Mouse (Mus musculus) neural tube, embryonic 13.5 days (tissue): ENCODE data around the gene Tmem91. TPM values are rescaled to one million over a fixed set of nuclear protein-coding genes. Genes with fewer than 3 reads are reported as not detected.

Experiments
- ATAC-seq: fragments of 200-750 bp; cut with Nextera tagmentation; 2 replicates; pipeline ENCODE4 v1.8.0; 2017; ENCODE audit warnings: low read depth, mild to moderate bottlenecking, moderate TSS enrichment, moderate library complexity
- H3K27ac ChIP-seq: fragments of 300-500 bp; sonication (generic); replicated peaks from 2 replicates; pipeline ENCODE4 v1.5.1; 2015; ENCODE audit warnings: moderate library complexity, mild to moderate bottlenecking, inconsistent platforms
- H3K27me3 ChIP-seq: fragments of 300-500 bp; sonication (generic); 2 replicates; pipeline ENCODE4 v1.6.1; 2015; ENCODE audit warnings: mild to moderate bottlenecking, inconsistent platforms
- H3K36me3 ChIP-seq: fragments of 300-500 bp; sonication (generic); 2 replicates; pipeline ENCODE4 v1.6.1; 2015; ENCODE audit warnings: mild to moderate bottlenecking, inconsistent platforms
- H3K4me1 ChIP-seq: fragments of 300-500 bp; sonication (generic); replicated peaks from 2 replicates; pipeline ENCODE4 v1.6.1; 2015; ENCODE audit warnings: inconsistent platforms
- H3K4me2 ChIP-seq: fragments of 300-500 bp; sonication (generic); 2 replicates; pipeline ENCODE4 v1.6.1; 2015; ENCODE audit warnings: inconsistent platforms, mild to moderate bottlenecking, moderate library complexity
- H3K4me3 ChIP-seq: fragments of 300-500 bp; sonication (generic); 2 replicates; pipeline ENCODE4 v1.5.1; 2015; ENCODE audit warnings: mild to moderate bottlenecking, inconsistent platforms
- H3K9ac ChIP-seq: fragments of 300-500 bp; sonication (generic); 2 replicates; pipeline ENCODE4 v1.6.1; 2015; ENCODE audit warnings: moderate library complexity, mild to moderate bottlenecking, inconsistent platforms
- H3K9me3 ChIP-seq: fragments of 300-500 bp; sonication (generic); 2 replicates; pipeline ENCODE4 v1.6.1; 2016; ENCODE audit warnings: inconsistent platforms
- WGBS: fragments of 180-500 bp; shearing (Covaris S2); methylation state at CpG from one replicate; pipeline ENCODE4 v1.1.7; 2015; 5-methylcytosine and 5-hydroxymethylcytosine counted together
- polyA plus RNA-seq: library from polyadenylated mRNA; unstranded; fragments of >200 nt; fragmentation: Nextera tagmentation; extraction: Ambion mirVana; gene quantifications from 2 replicates; pipeline ENCODE4 v1.2.1, GENCODE M21; 2015

Tmem91 gene
- polyA plus RNA-seq, 1 experiment from 2014 or later = 14.3 TPM

DNA sequence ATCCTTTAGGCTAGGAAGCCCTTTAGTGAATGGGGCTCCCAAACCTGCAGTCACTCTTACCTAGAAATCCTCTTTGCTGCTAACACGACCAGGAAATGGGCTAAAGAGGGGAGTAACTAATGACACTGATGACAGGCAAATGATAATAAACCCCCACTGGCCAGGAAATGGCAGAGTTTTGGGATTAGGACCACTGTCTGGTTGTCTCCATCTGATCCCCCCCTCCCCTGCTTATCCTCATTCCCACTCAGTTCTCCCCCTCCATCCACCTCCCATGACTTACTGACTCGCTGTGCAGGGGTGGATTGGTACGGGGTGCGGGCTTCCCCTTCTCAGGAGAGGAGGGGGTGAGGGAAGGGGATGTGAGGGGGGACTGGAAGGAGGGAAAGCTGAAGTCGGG lies 15.1 kb upstream of the Tmem91 start:
- no peak for ATAC-seq
- WGBS = 42% methylated on average over 5 of the region's 5 CpGs
- H3K9ac ChIP-seq = no peak overlapping the region
- H3K36me3 ChIP-seq = no peaks in the 10 kb centered on the region
- H3K4me1 ChIP-seq = peaks cover 41% of the 10 kb centered on the region
- H3K27me3 ChIP-seq = peaks cover 72% of the 10 kb centered on the region
- peak overlapping the region; percentile 59 for H3K4me2 ChIP-seq
- peak overlapping the region; percentile 44; the same call in 1 of the 2 replicates for H3K4me3 ChIP-seq
- no peak overlapping the region for H3K27ac ChIP-seq
- no peaks in the 10 kb centered on the region for H3K9me3 ChIP-seq

GRCm38 (mm10) chr7:25689603-25690021 lies 14.6 kb upstream of the Tmem91 start:
- Histone ChIP-seq H3K4me3 (peak overlapping the region; percentile 44), H3K27ac (no peak overlapping the region), H3K4me1 (peaks cover 41% of the 10 kb centered on the region), H3K4me2 (peak overlapping the region; percentile 59), H3K27me3 (peaks cover 76% of the 10 kb centered on the region), H3K36me3 (no peaks in the 10 kb centered on the region), H3K9me3 (no peaks in the 10 kb centered on the region), H3K9ac (peak overlapping the region; percentile 66; the same call in 1 of the 2 replicates)
- no peak for ATAC-seq
- WGBS = 14% methylated on average over 12 of the region's 12 CpGs

DNA sequence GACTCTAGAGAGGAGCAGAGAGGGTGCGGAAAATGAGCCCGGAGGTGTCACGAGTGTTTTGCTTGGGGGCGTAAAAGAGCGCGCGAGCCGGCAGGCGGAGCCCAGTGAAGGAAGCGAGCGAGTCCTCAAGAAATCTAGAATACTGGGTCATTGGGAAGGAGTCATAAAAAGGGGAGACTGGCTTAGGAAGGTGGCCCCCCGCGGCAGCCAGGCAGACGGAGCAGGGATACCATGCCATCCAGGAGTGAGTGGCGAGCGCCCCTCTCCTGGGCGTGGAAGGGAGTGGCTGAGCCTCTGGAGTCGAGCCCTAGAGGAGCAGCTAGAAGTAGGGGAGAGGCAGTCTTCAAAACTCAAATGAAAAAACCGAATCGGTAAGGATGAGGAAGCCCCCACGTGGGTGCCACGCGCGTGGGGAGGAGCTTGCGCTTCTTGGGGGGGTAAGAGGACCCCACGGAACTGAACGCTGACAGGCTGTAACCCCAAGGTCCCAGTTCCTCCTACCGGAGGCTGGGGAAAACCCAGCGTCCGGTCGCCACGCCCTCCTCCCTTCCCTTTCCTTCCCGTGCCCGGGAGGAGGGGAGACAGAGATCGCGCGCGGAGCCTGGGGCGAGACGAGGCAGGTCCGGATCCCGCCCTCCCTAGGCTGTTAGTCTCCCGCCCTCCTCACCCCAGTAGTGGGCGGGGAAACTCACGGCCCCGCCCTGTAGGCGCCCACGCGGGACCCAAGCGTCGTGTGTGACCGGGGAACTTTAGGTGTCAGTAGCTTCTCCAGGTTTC lies 14.0 kb upstream of the Tmem91 start:
- no peaks in the 10 kb centered on the region for H3K36me3 ChIP-seq
- no peaks in the 10 kb centered on the region for H3K9me3 ChIP-seq
- H3K4me2 ChIP-seq = peak overlapping the region; percentile 59
- peaks cover 41% of the 10 kb centered on the region for H3K4me1 ChIP-seq
- H3K27ac ChIP-seq = no peak overlapping the region
- peak overlapping the region; percentile 66 for H3K9ac ChIP-seq
- peaks cover 77% of the 10 kb centered on the region for H3K27me3 ChIP-seq
- ATAC-seq = 0 out of 2 replicates have a peak, but pooled peaks have one; percentile 23
- H3K4me3 ChIP-seq = peak overlapping the region; percentile 44
- WGBS = 2% methylated on average over 51 of the region's 52 CpGs

- H3K27me3 ChIP-seq = peaks cover 77% of the 10 kb centered on the region
- H3K36me3 ChIP-seq = no peaks in the 10 kb centered on the region
- H3K9ac ChIP-seq = peak overlapping the region; percentile 66
- peak overlapping the region; percentile 59 for H3K4me2 ChIP-seq
- peaks cover 41% of the 10 kb centered on the region for H3K4me1 ChIP-seq
- under 1% methylated on average over 47 of the region's 47 CpGs for WGBS
- peak overlapping the region; percentile 44 for H3K4me3 ChIP-seq
- no peaks in the 10 kb centered on the region for H3K9me3 ChIP-seq
- H3K27ac ChIP-seq = no peak overlapping the region
- no peak for ATAC-seq
Observed at GRCm38 (mm10) chr7:25687811-25688401, 12.9 kb upstream of the Tmem91 start.

DNA sequence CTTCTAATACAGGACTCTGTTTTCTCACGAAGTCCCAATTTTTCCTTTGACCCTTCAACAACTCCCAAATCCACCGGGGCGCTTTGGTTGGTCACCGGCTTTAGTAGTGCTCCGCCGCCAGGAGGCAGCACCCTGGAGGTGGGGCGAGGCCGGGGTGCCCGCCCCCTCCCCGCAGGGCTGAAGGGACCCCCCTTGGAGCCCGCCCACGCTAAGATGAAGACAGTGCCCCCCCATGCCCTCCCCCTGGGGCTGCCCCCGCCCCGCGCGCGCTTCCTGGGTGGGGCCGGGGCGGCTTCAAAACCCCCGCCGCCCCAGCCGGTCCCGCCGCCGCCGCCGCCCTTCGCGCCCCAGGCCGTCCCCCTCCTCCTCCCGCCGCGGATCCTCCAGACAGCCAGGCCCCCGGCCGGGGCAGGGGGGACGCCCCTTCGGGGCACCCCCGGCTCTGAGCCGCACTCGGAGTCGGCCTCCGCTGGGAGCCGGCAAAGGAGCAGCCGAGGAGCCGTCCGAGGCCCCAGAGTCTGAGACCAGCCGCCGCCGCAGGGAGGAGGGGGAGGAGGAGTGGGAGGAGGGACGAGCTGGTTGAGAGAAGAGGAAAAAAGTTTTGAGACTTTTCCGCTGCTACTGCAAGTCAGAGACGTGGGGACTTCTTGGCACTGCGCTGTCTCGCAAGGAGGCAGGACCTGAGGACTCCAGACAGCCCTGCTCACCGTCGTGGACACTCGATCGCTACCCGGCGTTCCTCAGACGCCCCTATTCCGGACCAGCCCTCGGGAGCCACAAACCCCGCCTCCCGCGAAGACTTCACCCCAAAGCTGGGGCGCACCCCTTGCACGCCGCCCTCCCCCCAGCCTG lies 11.9 kb upstream of the Tmem91 start, which contains the start of gene Tgfb1:
Gene Tgfb1 (plus strand): TSS at position 323 of the 852 bp plus-strand sequence.
- Histone ChIP-seq H3K4me3 (peak within 1 kb of the TSS; percentile 44), H3K4me1 (peaks cover 47% of the 10 kb centered on the region), H3K9ac (peak within 1 kb of the TSS; percentile 66), H3K36me3 (no peaks in the 10 kb centered on the region), H3K27ac (no peak within 1 kb of the TSS), H3K9me3 (no peaks in the 10 kb centered on the region), H3K27me3 (peaks cover 71% of the 10 kb centered on the region), H3K4me2 (peak within 1 kb of the TSS; percentile 59)
- 1% methylated on average over 53 of the region's 69 CpGs for WGBS
- ATAC-seq = peak; percentile 32; the same call in 1 of the 2 replicates

DNA sequence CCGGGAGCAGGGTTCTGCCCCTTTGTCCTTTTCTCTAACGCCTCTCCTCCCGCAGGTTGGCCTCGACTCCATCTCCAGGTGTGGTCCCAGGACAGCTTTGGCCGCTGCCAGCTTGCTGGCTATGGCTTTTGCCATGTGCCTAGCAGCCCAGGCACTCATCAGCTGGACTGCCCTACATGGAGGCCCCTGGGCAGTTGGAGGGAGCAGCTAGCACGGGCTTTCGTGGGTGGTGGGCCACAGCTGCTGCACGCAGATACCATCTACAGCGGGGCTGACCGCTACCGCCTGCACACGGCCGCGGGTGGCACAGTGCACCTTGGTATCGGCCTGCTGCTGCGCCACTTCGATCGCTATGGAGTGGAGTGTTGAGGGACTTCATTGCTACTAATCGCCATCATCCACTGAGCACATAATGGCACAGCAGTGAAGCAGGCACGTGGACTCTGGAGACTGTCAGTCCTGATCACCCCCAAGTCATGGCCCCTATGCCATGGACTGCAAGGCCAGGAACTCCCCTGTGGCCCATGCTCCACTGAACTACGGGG lies 11.0 kb upstream of the Tmem91 start:
- Histone ChIP-seq H3K9me3 (no peaks in the 10 kb centered on the region), H3K4me3 (peak overlapping the region; percentile 44; the same call in 1 of the 2 replicates), H3K9ac (no peak overlapping the region), H3K27ac (no peak overlapping the region), H3K36me3 (no peaks in the 10 kb centered on the region), H3K4me1 (peaks cover 56% of the 10 kb centered on the region), H3K27me3 (peaks cover 65% of the 10 kb centered on the region), H3K4me2 (peak overlapping the region; percentile 59)
- ATAC-seq = no peak
- WGBS = 65% methylated on average over 21 of the region's 21 CpGs

DNA sequence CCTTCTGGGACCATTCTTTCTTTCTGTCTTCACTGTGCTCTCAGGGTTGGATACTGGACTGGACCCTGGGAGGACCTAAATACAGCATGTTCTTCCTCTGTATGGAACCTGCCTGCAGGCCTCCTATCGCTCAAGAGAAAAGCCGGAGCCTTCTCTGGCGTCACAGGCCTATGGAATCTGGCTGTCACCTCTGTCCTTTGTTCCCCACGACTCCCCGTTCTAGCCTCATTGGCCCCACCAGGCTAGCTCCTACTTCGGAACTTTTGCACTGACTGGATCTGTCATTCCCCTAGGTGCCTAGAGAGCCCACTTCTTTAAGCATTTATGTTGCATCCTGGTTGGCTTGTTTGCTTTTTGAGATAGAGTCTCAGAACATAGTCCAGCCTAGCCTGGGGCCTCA lies 9.7 kb upstream of the Tmem91 start:
- peaks cover 63% of the 10 kb centered on the region for H3K4me1 ChIP-seq
- no peak for ATAC-seq
- WGBS = 84% methylated on average over 6 of the region's 6 CpGs
- no peaks in the 10 kb centered on the region for H3K36me3 ChIP-seq
- no peaks in the 10 kb centered on the region for H3K9me3 ChIP-seq
- no peak overlapping the region for H3K4me3 ChIP-seq
- peaks cover 51% of the 10 kb centered on the region for H3K27me3 ChIP-seq
- no peak overlapping the region for H3K4me2 ChIP-seq
- no peak overlapping the region for H3K9ac ChIP-seq
- H3K27ac ChIP-seq = no peak overlapping the region

GRCm38 (mm10) chr7:25683474-25684180 lies 8.7 kb upstream of the Tmem91 start:
- Histone ChIP-seq H3K9me3 (no peaks in the 10 kb centered on the region), H3K4me1 (peaks cover 53% of the 10 kb centered on the region), H3K27ac (no peak overlapping the region), H3K27me3 (peaks cover 48% of the 10 kb centered on the region), H3K36me3 (no peaks in the 10 kb centered on the region), H3K4me2 (no peak overlapping the region), H3K4me3 (no peak overlapping the region), H3K9ac (no peak overlapping the region)
- WGBS = 68% methylated on average over 7 of the region's 7 CpGs
- no peak for ATAC-seq

DNA sequence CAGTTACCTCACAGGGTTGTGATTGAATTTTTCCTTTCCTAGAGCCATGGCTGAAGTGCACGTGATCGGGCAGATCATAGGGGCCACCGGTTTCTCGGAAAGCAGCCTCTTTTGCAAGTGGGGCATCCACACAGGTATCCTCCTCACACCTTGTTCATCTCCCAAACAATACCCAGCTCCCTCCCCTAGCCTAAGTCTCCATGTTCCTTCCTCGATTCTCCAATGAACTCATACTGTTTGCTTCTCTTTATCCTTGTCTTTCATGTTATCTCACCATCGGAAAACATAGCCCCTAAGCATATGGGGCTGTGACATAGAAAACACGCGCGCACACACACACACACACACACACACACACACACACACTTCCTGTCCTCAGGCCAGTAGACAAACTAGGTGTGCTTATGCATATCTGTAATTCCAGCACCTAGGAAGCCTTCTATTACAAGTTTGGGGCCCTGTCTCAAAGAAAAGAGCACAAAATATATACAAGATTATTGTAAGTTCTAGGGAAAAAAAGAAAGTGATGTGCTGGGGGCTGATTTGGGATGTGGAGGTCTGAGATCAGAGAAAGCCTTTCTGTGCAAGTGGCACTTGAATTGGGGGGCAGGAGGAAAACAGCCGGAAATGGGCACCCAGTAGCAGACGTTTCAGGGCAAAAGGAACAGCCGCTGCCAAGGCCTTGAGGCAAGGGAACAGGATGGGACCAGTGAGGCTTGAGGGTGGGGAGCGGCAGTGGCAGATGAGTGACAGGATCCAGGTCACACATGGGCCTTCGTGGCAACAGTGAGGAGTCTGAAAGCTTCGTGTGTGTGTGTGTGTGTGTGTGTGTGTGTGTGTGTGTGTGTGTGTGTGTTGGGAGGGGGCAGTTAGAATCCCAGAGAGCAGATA lies 6.6 kb upstream of the Tmem91 start:
- Histone ChIP-seq H3K4me2 (peak overlapping the region; percentile 55), H3K36me3 (no peaks in the 10 kb centered on the region), H3K4me1 (peaks cover 38% of the 10 kb centered on the region), H3K9me3 (no peaks in the 10 kb centered on the region), H3K27me3 (peaks cover 32% of the 10 kb centered on the region), H3K27ac (peak overlapping the region; percentile 94), H3K4me3 (peak overlapping the region; percentile 49), H3K9ac (peak overlapping the region; percentile 69)
- WGBS = 59% methylated on average over 15 of the region's 15 CpGs
- peak; percentile 9; the same call in 1 of the 2 replicates for ATAC-seq

- Histone ChIP-seq H3K4me2 (peak within 1 kb of the TSS; percentile 55), H3K27ac (peak within 1 kb of the TSS; percentile 94), H3K9me3 (no peaks in the 10 kb centered on the region), H3K27me3 (peaks cover 32% of the 10 kb centered on the region), H3K36me3 (no peaks in the 10 kb centered on the region), H3K4me3 (peak within 1 kb of the TSS; percentile 49), H3K9ac (peak within 1 kb of the TSS; percentile 69), H3K4me1 (peaks cover 33% of the 10 kb centered on the region)
- WGBS = under 1% methylated on average over 46 of the region's 46 CpGs
- ATAC-seq = peak; percentile 91
Observed at GRCm38 (mm10) chr7:25680514-25681258, 5.7 kb upstream of the Tmem91 start, which contains the start of gene B9d2. TSS of gene B9d2 (plus strand) at chr7:25680780.
